Mouse (Mus musculus) heart, postnatal 36 days (tissue): ENCODE measurements around the gene Rlim. TPM values are rescaled to one million over a fixed set of nuclear protein-coding genes. Genes with fewer than 3 reads are reported as not detected.

ENCODE experiments used
- DNase-seq, 2 experiments: peaks; one replicate each; pipeline ENCODE4 v3.0.0; 2021 to 2022
- intact Hi-C: fragments of 180-260 bp; cut with DNase I; formaldehyde crosslinking; loops from one replicate; pipeline ENCODE4 v1.15.1; 2025
- total RNA-seq, 2 experiments: library from RNA; stranded (reverse); gene quantifications; 2 replicates each; pipeline ENCODE4 v1.2.3; 2021

Rlim gene
- 10 to 100 TPM; 20.9 to 28.6 TPM for total RNA-seq

DNA sequence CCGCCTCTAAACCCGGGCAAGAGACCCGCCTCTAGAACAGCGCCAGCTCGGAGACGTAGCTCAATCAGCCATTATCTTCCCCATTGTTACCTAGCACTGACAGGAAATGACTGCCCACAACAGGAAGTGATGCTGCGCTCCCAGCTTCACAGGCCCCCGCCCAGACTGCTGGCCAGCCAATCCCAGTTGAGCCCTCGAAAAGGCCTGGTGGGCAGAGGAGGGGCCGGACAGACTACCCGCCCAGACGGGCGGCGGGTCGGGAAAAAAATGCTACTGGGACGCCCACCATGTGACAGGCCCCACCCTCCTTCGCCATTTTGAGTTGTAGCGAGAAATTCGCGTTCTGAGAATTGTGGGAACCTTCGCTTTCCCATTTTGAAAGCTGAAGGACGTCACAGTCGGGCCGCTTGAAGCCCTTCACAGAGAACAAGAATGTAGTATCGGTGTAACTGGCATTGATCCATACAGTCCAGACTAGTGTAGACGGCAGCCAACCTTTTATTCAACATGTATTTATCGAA is at the start of gene Rlim:
TSS of gene Rlim (minus strand) at position 116 of the 521 bp plus-strand sequence.
- intact Hi-C loops: loop anchor here (5.0 to 10.0 kb wide), 4 partner anchors 286 to 1144 kb away; partner anchors contain the start of gene Magee1
- DNase-seq: peak; percentile 81

DNA sequence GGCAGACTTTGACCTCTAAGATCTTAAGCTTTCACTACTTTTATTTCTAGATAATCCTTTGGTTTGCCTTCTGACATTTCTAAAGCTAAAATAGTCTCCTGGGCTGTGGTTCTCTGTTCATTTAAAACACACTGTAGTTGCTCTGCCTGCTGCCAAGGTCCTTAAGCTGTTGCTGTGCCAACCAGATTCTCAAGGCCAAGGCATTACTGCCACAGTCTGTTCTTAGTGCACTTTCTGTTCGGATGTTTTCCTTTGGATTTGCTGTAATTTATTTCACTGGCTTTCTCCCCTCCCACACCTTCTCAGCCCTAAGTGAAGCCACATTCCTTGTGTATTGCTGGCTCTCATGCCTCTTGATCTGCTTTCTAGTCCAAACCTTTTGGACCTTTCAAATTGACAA is 36.1 kb upstream of the Rlim start:
- DNase-seq: no peak
- intact Hi-C loops: no loop called here

DNA sequence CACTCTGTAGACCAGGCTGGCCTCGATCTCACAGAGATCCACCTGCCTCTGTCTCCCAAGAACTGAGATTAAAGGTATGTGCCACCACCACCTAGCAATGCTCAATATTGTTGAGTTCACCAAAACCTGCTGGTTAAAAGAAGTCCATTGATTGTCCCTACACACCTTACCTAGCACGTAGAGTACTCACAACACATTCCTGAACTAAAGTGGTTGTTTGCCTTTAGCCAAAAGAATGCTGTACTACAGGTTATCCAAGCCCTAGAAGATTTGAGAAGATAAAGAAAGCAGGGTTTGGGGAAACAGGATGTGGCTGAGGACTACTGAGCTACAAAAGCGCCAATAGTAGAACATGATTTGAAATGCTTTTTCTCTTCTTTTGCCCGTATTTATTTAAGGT is 34.0 kb upstream of the Rlim start:
- DNase-seq: no peak
- intact Hi-C loops: no loop called here

- DNase-seq: no peak
- intact Hi-C loops: no loop called here
Observed at GRCm38 (mm10) chrX:104013318-104013811, 32.3 kb upstream of the Rlim start.

DNA sequence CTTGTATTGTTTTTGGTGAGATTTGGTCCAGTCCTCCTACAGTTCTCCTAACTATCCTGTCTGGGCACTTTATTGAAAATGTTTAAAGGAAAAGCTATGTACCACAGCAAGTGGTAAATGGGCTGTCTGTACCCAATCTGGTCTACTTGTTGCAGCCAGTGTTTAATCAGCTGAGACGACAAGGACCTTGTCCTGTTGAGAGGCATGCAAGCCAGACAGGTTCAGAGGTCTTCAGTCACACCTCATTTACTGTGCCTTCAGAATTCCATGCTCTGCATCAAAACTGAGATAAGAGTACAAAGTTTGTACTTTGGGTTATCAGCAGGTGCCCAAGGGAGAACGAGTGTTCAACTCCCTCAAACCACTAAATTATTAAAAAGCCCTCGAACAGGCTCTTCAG is 13.7 kb upstream of the Rlim start:
- intact Hi-C loops: loop anchor here (5.0 kb wide), 1 partner anchor 512 kb away; no protein-coding TSS in a partner anchor
- no peak for DNase-seq

- no peak for DNase-seq
- intact Hi-C loops: loop anchor here (5.0 kb wide), 1 partner anchor 512 kb away; no protein-coding TSS in a partner anchor
Observed at GRCm38 (mm10) chrX:103993864-103994263, 12.8 kb upstream of the Rlim start.

- DNase-seq: peak in 1 of 2 experiments; percentile 5
- intact Hi-C loops: loop anchor here (5.0 kb wide), 1 partner anchor 509 kb away; no protein-coding TSS in a partner anchor
Observed at GRCm38 (mm10) chrX:103991702-103992101, 10.6 kb upstream of the Rlim start.

GRCm38 (mm10) chrX:103990392-103990791 is 9.3 kb upstream of the Rlim start:
- DNase-seq: peak; percentile 18 to 20
- intact Hi-C loops: loop anchor here (1.0 to 5.0 kb wide), 2 partner anchors 71 to 508 kb away; no protein-coding TSS in a partner anchor

GRCm38 (mm10) chrX:103987215-103987964 is 6.3 kb upstream of the Rlim start:
- intact Hi-C loops: loop anchor here (10.0 kb wide), 2 partner anchors 293 to 1137 kb away; partner anchors contain the start of gene Magee1
- no peak for DNase-seq

DNA sequence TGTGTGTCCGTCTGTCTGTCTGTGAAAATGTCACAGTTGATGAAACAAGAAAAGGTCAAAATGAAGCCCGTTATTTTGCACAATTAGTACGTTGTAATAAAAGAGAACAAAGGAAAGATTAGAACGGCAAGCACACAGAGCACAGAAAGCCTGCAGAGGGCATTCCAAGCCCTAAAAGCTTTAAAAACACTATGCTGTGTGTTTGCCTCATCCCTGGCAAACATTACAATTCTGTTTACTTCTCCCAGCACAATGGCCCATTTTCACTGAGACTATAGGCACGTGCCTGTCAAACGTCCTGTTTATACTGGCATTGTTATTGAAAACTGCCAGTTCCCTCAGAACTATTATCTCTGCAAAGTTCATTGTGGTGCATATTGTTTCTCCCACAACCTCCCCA is 5.1 kb upstream of the Rlim start:
- DNase-seq: no peak
- intact Hi-C loops: loop anchor here (10.0 kb wide), 2 partner anchors 291 to 1139 kb away; partner anchors contain the start of gene Magee1

DNA sequence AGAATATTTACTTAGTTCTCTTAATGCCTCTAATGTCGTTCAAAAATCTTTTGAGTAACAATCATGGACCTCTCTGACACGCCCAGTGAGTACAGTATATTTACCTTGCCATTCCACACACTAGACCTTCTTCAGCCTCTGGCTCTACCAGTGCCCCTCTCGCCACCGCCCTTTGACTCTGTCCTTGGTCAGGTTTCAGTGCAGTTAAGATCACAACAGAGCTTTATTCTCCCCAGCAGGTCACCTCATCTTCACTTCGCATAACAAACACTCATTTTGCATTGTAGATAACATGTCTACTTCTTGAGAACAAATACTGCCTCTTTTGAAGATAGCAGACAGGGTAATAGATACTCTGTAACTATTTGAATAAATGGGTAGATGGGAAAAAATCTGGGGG is 3.9 kb upstream of the Rlim start:
- no peak for DNase-seq
- intact Hi-C loops: loop anchor here (5.0 to 10.0 kb wide), 4 partner anchors 290 to 1140 kb away; partner anchors contain the start of gene Magee1

DNA sequence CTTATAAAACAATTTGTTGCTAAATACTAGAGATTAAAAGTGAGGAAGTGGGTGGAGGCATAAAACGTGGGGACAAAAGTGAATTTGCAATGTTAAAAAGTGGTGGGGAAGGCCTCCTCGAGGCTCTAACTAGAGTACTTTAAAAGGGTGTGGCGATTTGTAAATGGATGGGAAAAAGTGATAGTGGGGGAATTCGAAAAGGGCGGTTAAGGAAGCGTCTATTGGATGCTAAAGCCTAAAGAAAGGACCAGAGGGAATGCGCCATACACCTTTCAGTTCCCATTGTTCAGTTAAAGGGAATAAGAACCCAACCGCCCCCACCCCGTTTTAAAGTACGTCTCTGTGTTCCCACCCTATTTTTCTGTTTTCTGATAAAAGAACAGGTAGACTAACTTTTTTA is 722 bp upstream of the Rlim start:
- no peak for DNase-seq
- intact Hi-C loops: loop anchor here (5.0 to 10.0 kb wide), 4 partner anchors 287 to 1143 kb away; partner anchors contain the start of gene Magee1

- intact Hi-C loops: loop anchor here (5.0 to 10.0 kb wide), 4 partner anchors 286 to 1144 kb away; partner anchors contain the start of gene Magee1
- peak in 1 of 2 experiments; percentile 20 for DNase-seq
Observed at GRCm38 (mm10) chrX:103980590-103981168, 405 bp downstream of the Rlim start.

DNA sequence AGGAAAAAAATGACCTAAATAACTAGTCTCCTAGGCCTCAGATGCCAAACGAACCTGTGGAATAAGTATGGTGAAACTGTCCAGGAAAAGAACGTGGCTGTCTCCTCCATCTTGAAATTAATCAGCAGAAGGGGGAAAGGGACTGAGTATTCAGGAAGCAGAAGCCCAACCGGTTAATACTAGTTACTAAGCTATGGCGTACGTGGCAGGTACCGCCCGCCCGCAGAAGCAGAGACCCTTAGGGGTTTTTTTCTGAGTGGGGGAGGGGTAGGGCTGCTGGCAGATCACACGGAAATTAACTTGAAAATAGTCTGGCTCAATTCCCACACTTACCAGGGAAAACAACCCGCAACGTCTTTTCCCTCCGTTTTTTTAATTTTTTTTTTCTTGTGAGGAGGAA is 1.0 kb downstream of the Rlim start:
- peak; percentile 4 to 15 for DNase-seq
- intact Hi-C loops: loop anchor here (5.0 to 10.0 kb wide), 4 partner anchors 285 to 1145 kb away; partner anchors contain the start of gene Magee1

- DNase-seq: no peak
- intact Hi-C loops: loop anchor here (5.0 to 10.0 kb wide), 2 partner anchors 315 to 457 kb away; no protein-coding TSS in a partner anchor
Observed at GRCm38 (mm10) chrX:103939701-103940100, 41.4 kb downstream of the Rlim start.

DNA sequence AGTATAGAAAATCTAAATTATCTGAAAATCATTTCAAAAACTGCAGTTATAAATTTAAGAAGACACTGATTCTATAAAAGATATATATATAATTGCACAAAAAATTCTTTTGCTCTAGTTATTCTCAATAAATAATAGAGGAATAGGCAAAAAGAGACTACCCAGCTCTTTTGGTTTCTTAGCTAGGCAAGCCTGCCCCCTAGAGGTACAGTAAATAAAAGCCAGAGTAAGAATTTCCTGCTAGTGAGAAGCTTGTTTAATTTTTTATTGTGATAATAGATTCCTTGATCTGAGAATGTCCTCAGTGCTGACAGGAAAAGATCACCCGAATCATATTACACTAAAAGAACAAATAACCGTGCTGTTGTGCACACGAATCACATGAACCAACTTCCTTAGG is 43.8 kb downstream of the Rlim start:
- intact Hi-C loops: loop anchor here (5.0 to 10.0 kb wide), 2 partner anchors 313 to 455 kb away; no protein-coding TSS in a partner anchor
- DNase-seq: no peak

DNA sequence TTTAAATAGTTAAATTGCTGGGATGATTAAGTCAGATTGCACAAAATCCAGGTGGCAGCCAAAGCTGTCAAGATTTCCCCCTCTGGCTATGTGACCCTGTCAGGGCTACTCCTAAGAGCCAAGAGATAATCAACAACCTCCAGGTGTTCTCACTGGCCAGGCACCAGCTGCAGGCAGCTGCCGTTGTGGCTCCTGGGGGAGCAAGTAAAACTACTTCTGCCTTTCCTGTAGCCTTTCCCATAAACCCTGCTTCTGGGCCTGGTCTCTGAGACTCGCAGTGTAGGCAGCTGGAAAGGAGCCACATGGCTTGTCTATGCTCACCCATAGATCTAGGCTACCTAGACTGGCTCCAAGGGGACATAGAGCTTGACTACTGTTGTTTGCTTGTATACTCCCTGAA is 58.6 kb downstream of the Rlim start:
- no peak for DNase-seq
- intact Hi-C loops: no loop called here

- peak; percentile 31 for DNase-seq
Observed at GRCm38 (mm10) chrX:103918954-103919353, 62.1 kb downstream of the Rlim start.

DNA sequence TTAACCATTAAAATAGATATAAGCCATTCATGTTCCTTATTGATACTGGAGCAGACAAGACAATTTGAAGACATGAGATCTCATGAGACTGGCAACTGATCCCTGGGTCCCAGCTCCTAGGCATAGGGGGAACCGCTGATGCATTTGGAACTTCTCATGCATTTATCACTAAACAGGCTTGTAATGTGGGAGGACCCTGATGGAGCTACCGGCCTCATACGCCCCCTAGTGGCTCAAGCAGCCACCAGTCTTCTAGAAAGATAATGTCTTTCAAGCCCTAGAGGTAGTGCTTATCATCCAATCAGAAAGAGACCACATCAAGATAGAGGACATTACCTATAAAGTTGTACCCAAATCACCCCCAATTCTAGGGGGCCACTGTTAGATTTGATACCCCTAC is 66.3 kb downstream of the Rlim start:
- intact Hi-C loops: loop anchor here (5.0 kb wide), 1 partner anchor 217 kb away; no protein-coding TSS in a partner anchor
- peak in 1 of 2 experiments; percentile 38 for DNase-seq

More at GRCm38 (mm10) chrX:103918954-103919353, 62.1 kb downstream of the Rlim start:
- intact Hi-C loops: loop anchor here (1.0 to 5.0 kb wide), 2 partner anchors 71 to 222 kb away; no protein-coding TSS in a partner anchor
